Mouse (Mus musculus): ENCODE results near the gene Apon.

- no peak for TF ChIP-seq CTCF (IDR thresholded peaks at IDR 0.05; ENCODE audit: extremely low read depth, insufficient read depth, low read length)
- TF ChIP-seq POLR2A (IDR thresholded peaks at IDR 0.05; ENCODE audit: extremely low read depth, insufficient read depth, low read length): no peak
These were observed 27.0 kb downstream of the Apon start for GRCm38 (mm10) chr10:128280943-128281342.
